Mouse (Mus musculus): Measurements from ENCODE around the gene Tubb4b.

- TF ChIP-seq POLR2A (IDR thresholded peaks at IDR 0.05; ENCODE audit: extremely low read depth, insufficient read depth, low read length) (no peak), CTCF (IDR thresholded peaks at IDR 0.05; ENCODE audit: low read depth, low read length) (no peak)
Measured at GRCm38 (mm10) chr2:25236614-25237013, 12.1 kb upstream of the Tubb4b start, which contains the start of gene Rnf224.

All from liver, adult 2 months (tissue).